Mouse (Mus musculus): ENCODE measurements around the gene Filip1. TPM values are rescaled to one million over a fixed set of nuclear protein-coding genes. Genes with fewer than 3 reads are reported as not detected.

The Filip1 gene
- not detected for total RNA-seq (2023)

DNA sequence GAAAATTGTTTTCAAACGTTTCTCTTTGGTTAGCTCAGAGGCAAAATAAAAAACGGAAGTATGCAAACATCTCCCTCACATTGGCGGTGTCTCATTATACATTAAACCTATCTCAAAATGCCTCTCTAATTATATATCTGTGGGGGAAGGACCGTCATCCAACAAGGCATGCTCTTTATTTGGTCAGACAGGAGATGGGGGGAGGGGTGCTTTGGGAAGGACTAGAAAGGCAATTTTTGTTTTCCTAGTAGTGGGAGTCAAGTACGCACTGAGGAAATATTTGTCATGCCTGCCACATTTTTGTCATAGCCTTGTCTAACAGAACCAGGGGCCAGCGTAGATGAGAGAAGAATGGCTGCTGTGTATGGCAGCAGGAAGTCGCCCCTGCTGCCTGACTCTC, at the start of gene Filip1:
Filip1 (minus strand) TSS at position 101 of the 400 bp plus-strand sequence.

DNA sequence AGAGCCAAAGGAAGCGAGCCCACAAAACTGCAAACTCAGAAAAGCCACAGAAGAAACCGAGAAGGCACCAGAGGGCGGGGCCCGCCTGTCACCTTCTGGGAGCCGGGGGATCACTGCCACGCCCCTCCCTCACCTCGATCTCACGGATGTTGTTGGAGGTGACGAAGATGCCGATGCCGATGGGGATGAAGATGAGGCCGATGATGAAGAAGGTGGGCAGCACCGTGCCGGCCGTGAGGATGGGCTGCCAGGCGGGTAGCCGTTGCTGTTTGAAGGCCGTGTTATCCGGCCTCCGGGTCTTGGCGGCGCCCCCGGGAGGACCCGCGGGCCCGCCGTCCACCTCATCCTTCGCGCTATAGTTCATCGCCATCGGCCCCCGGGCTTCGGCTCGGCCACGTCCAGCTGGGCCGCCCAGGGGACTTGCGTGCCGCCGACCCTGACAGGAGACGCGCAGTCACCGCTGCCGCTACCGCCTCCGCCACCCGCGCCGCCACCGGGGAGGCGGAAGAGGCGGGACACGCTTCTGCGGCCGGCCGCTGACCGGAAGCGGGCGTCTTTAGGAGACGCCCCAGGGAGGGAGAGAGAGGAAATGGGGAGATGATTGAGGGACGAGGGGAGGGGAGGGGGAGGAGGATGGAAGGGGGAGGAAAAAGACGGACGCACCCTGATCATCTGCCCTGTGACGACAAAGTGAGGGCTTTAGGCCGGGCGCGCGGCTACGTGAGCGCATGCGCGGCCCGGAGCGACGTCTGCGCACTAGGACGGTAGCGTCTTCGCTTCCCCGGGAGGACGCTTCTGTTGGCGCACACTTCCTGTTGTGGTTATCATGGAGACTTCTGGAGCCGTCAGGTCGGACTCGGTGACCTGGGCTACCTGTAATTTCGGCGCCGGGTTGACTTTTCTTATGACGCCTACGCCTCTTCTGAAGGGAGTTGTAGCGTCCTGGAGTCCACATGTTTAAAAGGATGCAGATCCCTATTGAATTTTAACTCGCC, 219.5 kb downstream of the Filip1 start, which contains the start of gene Tmem30a:
Tmem30a (minus strand) TSS at position 667 of the 995 bp plus-strand sequence.

Other genes with a start within 250 kb of the Filip1 start
- gene Tmem30a, start 219.3 kb downstream of the Filip1 start, total RNA-seq (2023), result 104 TPM
- gene Senp6, start 54.1 kb upstream of the Filip1 start, total RNA-seq (2023), result 175 TPM
- gene Myo6, start 152.2 kb upstream of the Filip1 start, total RNA-seq (2023), result 28.5 TPM